Mouse (Mus musculus): ENCODE measurements around the gene Usp28.

The Usp28 gene

DNA sequence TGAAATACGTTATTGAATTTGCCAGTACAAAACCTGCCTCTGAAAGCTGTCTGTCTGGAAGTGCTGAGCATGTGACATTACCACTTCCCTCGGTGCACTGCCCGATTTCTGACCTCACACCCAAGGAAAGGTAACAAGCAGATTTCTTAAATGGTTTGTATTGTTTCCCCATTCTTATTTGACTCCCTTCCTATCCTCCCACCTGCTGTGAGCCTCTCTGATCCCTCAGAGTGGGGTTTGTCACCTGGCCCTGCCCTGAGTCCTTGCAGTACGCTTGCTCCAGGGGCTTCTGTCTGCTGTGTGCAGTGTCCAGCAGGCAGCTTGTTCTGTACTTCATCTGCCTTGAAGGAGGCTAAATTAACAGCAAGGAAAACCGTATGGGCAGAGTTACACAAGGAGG is 38.8 kb downstream of the Usp28 start:
- DNase-seq (ENCODE audit: low spot score): no peak

DNA sequence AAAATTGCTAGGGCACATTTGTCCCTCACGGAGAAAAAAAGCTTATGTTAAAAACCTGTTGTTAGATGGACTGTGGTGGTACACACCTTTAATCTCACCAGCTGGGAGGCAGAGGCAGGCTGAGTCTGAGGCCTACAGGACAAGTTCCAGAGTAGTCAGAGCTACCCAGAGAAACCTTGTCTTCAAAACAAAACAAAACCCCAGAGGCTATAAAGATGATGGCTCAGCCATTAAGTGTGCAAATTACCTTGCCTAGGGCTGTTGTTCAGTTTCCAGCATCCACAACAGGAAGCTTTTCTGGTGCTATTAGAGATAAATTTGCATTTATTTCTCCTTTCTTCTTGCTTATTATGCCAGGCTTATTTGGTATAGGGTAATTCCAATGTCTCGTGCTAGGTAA is 39.4 kb downstream of the Usp28 start:
- DNase-seq (ENCODE audit: low spot score): no peak

DNA sequence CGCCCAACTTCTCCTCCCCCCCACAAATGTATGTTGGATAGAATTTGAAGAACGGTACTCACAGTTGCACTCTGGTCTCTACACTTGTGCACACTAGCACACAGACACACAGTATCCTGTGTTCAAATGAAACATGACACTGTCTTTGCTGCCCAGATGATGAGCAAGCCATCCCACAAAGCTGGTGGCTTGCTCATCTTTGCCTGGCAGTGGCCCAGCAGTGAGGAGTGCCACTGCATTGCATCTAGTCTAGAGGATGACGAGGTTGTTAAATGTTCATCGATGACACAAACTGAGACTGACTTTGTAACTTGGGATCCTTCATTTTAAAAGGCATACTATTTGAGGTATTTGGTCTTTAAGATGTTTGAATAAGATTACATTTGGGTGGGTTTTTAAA is 49.6 kb downstream of the Usp28 start:
- no peak for DNase-seq (ENCODE audit: low spot score)

DNA sequence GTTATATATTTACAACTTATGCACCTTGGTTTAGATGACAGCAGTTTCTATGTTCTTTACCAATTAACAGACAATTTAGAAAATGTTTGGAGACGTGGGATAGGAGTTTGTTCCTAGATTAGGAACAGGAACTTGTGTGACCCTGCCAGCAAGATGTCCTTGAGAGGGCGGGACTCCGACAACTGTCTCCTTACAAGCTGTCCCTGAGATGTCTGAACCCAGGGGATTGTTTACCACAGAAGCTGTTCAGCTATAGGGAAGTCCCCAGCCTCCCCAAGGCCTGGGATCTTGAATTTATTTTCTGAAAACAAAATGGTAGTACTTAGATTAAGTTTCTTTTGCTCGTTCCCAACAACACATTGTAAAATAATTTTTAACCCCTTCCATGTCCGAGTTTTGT is 65.7 kb downstream of the Usp28 start:
- no peak for DNase-seq (ENCODE audit: low spot score)

DNA sequence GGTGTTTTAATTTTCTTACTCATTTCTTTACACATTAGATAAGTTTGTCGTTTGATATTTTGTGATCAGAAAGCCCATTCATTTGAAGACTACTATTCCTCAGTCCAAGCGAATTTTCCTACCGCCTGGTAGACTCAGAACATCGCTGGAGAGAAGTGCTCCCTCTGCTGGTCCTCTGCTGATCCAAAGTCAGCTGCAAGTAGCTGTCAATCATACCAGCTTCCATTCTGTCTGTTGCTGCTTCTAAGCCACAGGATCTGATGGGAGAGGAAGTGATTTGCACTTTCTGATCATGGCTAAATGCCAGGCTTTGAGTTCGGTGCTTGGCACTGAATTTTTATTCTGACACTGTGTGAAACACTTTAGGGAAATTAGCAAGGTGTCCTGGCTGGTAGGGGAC is 66.2 kb downstream of the Usp28 start:
- DNase-seq (ENCODE audit: low spot score): peak; percentile 27

DNA sequence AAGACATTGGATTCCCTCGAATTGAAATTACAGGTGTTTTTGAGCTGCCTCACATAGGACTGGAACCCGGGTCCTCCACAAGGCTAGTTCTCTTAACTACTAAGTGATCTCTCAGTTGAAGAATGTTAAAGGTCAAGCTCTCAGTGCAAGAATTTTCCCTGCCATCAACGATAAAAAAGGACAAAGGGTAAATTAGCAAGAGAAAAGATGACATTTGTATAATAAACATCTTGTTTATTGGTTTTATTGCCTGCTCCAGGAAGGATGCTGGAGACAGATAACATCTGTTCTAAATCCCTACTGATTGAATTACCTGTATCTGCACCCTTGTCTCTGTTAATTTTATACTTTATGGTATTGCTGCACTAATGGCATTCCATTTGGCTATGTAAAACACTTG is 68.9 kb downstream of the Usp28 start:
- no peak for DNase-seq (ENCODE audit: low spot score)

DNA sequence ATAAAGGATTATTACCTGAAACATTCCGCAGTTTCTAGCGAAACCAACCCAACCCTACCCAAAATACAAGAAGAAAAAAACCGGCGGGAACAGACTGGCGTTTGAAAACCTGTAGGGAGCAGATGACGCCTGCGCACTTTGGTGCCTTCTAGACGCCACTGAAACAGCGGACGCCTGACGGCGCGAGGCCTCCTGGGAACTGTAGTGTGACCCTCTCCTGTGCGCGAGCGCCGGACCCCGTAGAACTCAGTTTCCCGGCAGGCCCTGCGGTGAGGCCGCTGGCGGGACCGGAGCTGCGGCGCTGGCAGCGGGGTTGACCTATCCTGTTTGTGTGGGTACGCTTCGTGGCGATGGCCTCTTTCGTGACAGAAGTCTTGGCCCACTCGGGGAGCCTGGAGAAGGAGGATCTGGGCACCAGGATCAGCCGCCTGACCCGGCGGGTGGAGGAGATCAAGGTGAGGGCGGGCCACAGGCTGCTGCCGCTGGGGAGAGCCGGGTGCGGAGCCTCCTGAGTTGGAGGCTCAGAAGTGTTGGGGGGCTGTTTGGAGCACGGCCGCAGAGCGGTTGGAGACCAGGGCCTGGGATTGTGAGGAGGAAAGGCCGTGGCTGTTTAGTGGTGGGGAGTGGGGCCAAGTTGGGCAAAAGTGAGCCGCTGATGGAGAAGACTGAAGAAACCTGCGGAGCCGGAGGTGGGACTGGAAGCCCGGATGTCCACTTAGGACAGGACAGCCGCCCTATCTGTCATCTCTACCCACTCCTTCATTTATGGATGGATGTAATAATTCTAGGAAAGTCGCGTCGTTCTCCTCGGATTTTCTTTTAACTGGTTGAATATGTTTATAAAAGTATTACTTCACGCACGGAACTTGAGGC is 70.4 kb downstream of the Usp28 start, which contains the start of gene Zw10:
Gene Zw10, plus strand, starts transcription at position 281 of the 873 bp plus-strand sequence.
- DNase-seq (ENCODE audit: low spot score): peak; percentile 83

DNA sequence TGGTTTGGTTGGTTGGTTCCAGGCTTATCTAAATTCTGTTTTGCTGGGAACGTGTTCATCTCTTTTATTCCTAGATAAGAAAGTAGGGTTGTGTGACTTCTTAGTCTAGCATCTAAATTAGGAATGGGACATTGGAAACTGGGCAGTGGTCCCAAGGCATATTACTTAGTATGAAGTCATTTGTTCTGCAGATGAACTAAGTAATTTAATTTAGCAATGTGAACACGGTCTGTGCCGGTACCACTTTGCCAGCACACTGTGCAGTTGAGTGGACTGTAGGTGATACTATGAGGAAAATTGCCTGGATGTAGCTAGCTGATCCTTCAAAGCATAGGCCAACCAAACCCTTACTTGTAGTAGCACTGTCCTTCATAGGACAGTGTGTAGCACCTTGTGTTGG is 91.7 kb downstream of the Usp28 start:
- no peak for DNase-seq (ENCODE audit: low spot score)

DNA sequence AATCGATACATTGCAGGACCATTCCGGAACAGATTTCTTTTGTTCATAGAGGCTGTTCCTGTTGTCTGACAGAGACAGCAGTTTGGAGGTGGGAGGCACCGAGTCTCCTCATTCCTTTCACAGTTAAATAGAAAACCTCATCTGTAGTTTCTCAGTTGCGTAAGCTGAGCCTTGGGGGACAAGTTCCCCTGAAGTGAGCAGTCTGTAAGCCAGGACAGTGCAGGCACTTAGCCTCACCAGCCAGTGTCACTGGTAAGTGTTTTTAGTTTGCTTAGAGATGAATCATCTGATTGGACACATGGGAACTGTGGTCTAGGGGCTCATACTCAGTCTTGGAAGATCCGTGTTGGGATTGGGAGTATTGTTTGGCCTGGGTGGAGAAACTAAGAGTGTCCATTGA is 95.9 kb downstream of the Usp28 start, which contains the start of gene Tmprss5:
Gene Tmprss5, plus strand, starts transcription at position 154 of the 400 bp plus-strand sequence.
- DNase-seq (ENCODE audit: low spot score): no peak

DNA sequence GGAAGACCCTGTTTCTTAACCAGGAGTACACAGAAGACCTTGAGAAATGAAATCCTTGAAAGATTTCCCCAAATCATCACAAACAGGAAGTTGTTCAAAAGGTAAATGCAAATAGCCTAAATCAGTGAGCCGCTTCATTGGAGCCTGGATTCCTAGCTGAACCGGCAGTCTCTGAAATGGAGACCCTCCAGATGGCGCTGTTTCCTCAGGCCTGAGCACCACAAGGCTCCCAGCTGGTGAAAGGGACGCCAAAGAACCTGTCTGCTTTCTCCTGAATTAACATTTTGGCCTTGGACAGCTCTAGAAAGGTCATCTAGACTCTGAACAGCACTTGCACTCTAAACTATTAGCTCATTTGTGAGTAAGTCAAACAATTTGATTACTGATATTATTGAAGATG is 96.4 kb downstream of the Usp28 start:
- DNase-seq (ENCODE audit: low spot score): peak; percentile 73

DNA sequence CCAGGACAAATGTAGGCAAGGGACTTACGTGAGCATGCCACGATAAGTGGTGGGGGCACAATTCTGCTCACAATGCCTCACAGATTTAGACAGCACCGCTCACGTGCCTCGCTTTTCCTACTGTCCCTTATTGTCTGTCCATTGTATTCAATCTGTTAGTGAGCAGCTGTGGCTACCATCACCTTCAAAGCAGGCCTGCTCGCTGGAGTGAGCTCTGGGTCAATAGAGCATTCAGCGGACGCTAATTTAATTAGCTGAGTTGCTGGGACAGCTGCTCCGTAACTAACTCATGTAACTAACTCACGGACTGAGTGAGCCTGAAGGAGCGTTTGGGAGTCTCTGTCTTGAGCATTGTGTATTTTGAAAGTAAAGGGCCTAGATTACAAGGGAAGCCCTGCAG is 102.1 kb downstream of the Usp28 start:
- DNase-seq (ENCODE audit: low spot score): no peak
